Mouse (Mus musculus) heart, postnatal 36 days (tissue): Measurements from ENCODE around the gene Gm21411. TPM values are rescaled to one million over a fixed set of nuclear protein-coding genes. Genes with fewer than 3 reads are reported as not detected.
"Not testable (repeated sequence)": the region's sequence is repeated elsewhere in the genome, so short reads cannot be mapped to it uniquely, and the experiment has no call there.

Experiments used
- DNase-seq, 2 experiments: peaks; one replicate each; pipeline ENCODE4 v3.0.0; 2021 to 2022
- intact Hi-C: fragments of 180-260 bp; cut with DNase I; formaldehyde crosslinking; loops from one replicate; pipeline ENCODE4 v1.15.1; 2025
- total RNA-seq, 2 experiments: library from RNA; stranded (reverse); gene quantifications; 2 replicates each; pipeline ENCODE4 v1.2.3; 2021

The Gm21411 gene
- total RNA-seq, result not detected

- DNase-seq, intact Hi-C loops: not testable (repeated sequence)
Observed at GRCm38 (mm10) chr4:146909386-146910137, at the start of gene Gm21411. Gene Gm21411 (minus strand): TSS chr4:146909590.

- intact Hi-C loops, DNase-seq: not testable (repeated sequence)
Observed at GRCm38 (mm10) chr4:146941691-146942090, 32.3 kb upstream of the Gm21411 start.

- no peak for DNase-seq
- intact Hi-C loops, result no loop called here
Observed at GRCm38 (mm10) chr4:146932311-146933082, 23.1 kb upstream of the Gm21411 start.

- DNase-seq, result no peak
- intact Hi-C loops, result no loop called here
Observed at GRCm38 (mm10) chr4:146915196-146915595, 5.8 kb upstream of the Gm21411 start.

- DNase-seq, intact Hi-C loops: not testable (repeated sequence)
Observed at GRCm38 (mm10) chr4:146908131-146908530, 1.3 kb downstream of the Gm21411 start.

- intact Hi-C loops, DNase-seq: not testable (repeated sequence)
Observed at GRCm38 (mm10) chr4:146904782-146905181, 4.6 kb downstream of the Gm21411 start.

- intact Hi-C loops, result not testable (repeated sequence)
Observed at GRCm38 (mm10) chr4:146903126-146903525, 6.3 kb downstream of the Gm21411 start.

More at GRCm38 (mm10) chr4:146903126-146903525, 6.3 kb downstream of the Gm21411 start:
- DNase-seq, result not testable (repeated sequence)

Other genes with a start within 250 kb of the Gm21411 start
- not detected for gene Zfp989, start 62.4 kb upstream of the Gm21411 start, total RNA-seq
- under 1 TPM; 0.43 to 0.64 TPM for gene Rex2, start 112.3 kb upstream of the Gm21411 start, total RNA-seq
- 1 to 10 TPM; 3.2 to 5.2 TPM for gene Zfp991, start 222.4 kb upstream of the Gm21411 start, total RNA-seq